8 mouse cellular contexts compared by ENCODE assay signal in the genomic region with DNA sequence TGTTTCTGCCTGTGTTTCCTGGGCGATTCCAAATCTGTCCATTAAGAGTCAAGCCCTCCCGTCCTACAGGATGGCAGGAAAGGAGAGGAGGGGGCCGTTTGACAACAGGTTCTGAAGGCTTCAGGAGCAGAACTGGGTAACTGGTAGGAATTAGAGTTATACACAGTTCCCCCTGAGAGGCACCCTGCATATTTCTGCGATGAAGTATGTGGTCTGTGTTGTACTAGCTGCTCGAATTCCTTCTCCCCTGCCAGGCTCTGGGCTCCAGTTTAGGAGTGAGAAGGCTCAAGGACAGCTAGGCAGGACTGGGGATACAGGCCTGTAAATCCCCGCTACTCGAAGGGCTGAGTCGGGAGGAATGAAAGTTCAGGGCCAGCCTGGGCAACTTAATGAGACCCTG. TPM values are rescaled to one million over a fixed set of nuclear protein-coding genes. Genes with fewer than 3 reads are reported as not detected.
DNase-seq lines count a peak whose midpoint lies in the region; ATAC-seq and TF ChIP-seq lines count a peak whose summit lies in the region.

No protein-coding gene starts in this region.

- H3K9me3 ChIP-seq in lung, embryonic 14.5 days (ENCODE audit: low read depth, low read length): no peaks in the 10 kb centered on the region
- no peaks in the 10 kb centered on the region for H3K9me3 ChIP-seq in embryonic facial prominence, embryonic 10.5 days

- H3K4me2 ChIP-seq in lung, embryonic 14.5 days: peak overlapping the region; percentile 36

- 16% methylated on average over 8 of the region's 8 CpGs for WGBS in lung, embryonic 14.5 days
- WGBS in embryonic facial prominence, embryonic 10.5 days: 40% methylated on average over 8 of the region's 8 CpGs

- H3K9ac ChIP-seq in lung, embryonic 14.5 days: peak overlapping the region; percentile 4; the same call in 1 of the 2 replicates

- peaks cover 38% of the 10 kb centered on the region for H3K4me1 ChIP-seq in lung, embryonic 14.5 days (ENCODE audit: insufficient read depth)
- peaks cover 52% of the 10 kb centered on the region for H3K4me1 ChIP-seq in embryonic facial prominence, embryonic 10.5 days

- intact Hi-C loops in left cerebral cortex, postnatal 25 days (cut with DNase I): no loop called here

- ATAC-seq in lung, embryonic 14.5 days (ENCODE audit: insufficient read depth): peak; percentile 54

- peak overlapping the region; percentile 97 for H3K27ac ChIP-seq in lung, embryonic 14.5 days (ENCODE audit: low read depth)
- H3K27ac ChIP-seq in embryonic facial prominence, embryonic 10.5 days (replicated peaks): peak overlapping the region; percentile 81

- no peak overlapping the region for H3K4me3 ChIP-seq in lung, embryonic 14.5 days (ENCODE audit: low read depth, low read length)
- peak overlapping the region; percentile 18; the same call in 1 of the 2 replicates for H3K4me3 ChIP-seq in embryonic facial prominence, embryonic 10.5 days

- no peak for TF ChIP-seq CTCF in lung, embryonic 14.5 days (IDR thresholded peaks at IDR 0.05; ENCODE audit: low read depth)

- H3K36me3 ChIP-seq in lung, embryonic 14.5 days (ENCODE audit: insufficient read depth): no peaks in the 10 kb centered on the region
- H3K36me3 ChIP-seq in embryonic facial prominence, embryonic 10.5 days (replicated peaks): no peaks in the 10 kb centered on the region; the same call in 1 of the 2 replicates

- H3K27me3 ChIP-seq in lung, embryonic 14.5 days (ENCODE audit: insufficient read depth, low read length): no peaks in the 10 kb centered on the region
- H3K27me3 ChIP-seq in embryonic facial prominence, embryonic 10.5 days (replicated peaks; ENCODE audit: low read depth, poor library complexity, severe bottlenecking): no peaks in the 10 kb centered on the region

- peak; percentile 79 for DNase-seq in lung, embryonic 14.5 days
- DNase-seq in lung, postnatal 14 days: no peak
- DNase-seq in embryonic facial prominence, embryonic 10.5 days (ENCODE audit: low spot score): peak; percentile 42
- peak; percentile 66 for DNase-seq in heart, postnatal 4 days
- peak; percentile 56 for DNase-seq in lung, postnatal 25 days (ENCODE audit: low spot score)
- no peak for DNase-seq in left cerebral cortex, postnatal 25 days (ENCODE audit: low spot score in 2 of 2)
- DNase-seq in cerebellum, postnatal 36 days: no peak
- DNase-seq in urinary bladder, postnatal 10 days (ENCODE audit: low spot score): no peak

RNA-seq across cellular contexts. Expression of gene Ccnd3, which starts 13.4 kb away (rescaled TPM):
- polyA plus RNA-seq in lung, embryonic 14.5 days (2014; fragmentation: Nextera tagmentation; extraction: Ambion mirVana): 289 and 308 TPM in 2 replicates
- 325 and 335 TPM in 2 replicates for polyA plus RNA-seq in embryonic facial prominence, embryonic 10.5 days (2016; fragmentation: Nextera tagmentation; extraction: Ambion mirVana)
- 100 to 1,000 TPM; 170 to 175 TPM for total RNA-seq in heart, postnatal 4 days (2021)
- total RNA-seq in left cerebral cortex, postnatal 25 days (2021): 10 to 100 TPM; 31.0 to 31.7 TPM

RNA-seq across cellular contexts. Expression of gene Taf8, which starts 16.1 kb away (rescaled TPM):
- 22.1 and 26.8 TPM in 2 replicates for polyA plus RNA-seq in lung, embryonic 14.5 days (2014; fragmentation: Nextera tagmentation; extraction: Ambion mirVana)
- 32.0 and 35.3 TPM in 2 replicates for polyA plus RNA-seq in embryonic facial prominence, embryonic 10.5 days (2016; fragmentation: Nextera tagmentation; extraction: Ambion mirVana)
- total RNA-seq in heart, postnatal 4 days (2021): 10 to 100 TPM; 13.7 to 14.6 TPM
- total RNA-seq in left cerebral cortex, postnatal 25 days (2021): 10 to 100 TPM; 16.4 to 16.7 TPM

Comparison
In these comparisons a context has a peak if more than half of its experiments do, and no peak if none do; other contexts are left out.
1. DNase-seq: peak in lung, embryonic 14.5 days (single experiment), embryonic facial prominence, embryonic 10.5 days (single experiment), heart, postnatal 4 days (single experiment) and lung, postnatal 25 days (single experiment); none in lung, postnatal 14 days (single experiment), left cerebral cortex, postnatal 25 days (0 of 2), cerebellum, postnatal 36 days (0 of 2) and urinary bladder, postnatal 10 days (single experiment).
2. RNA of gene Ccnd3, which starts 13.4 kb away (total RNA-seq): 170 to 175 TPM in heart, postnatal 4 days; 31.0 to 31.7 TPM in left cerebral cortex, postnatal 25 days; every median in the first group is over 4 times any median in the second.